Mouse (Mus musculus) embryonic fibroblast, embryonic 13.5 days (primary cell): ENCODE results near the gene Acbd3.
A peak's percentile ranks its signal among the peaks of the same experiment; 100 is the strongest.

Experiments used
- CTCF ChIP-seq: IDR thresholded peaks from 2 replicates; pipeline ENCODE4 v1.5.1; 2011; ENCODE audit warnings: mild to moderate bottlenecking, control low read depth, low read length, moderate library complexity, borderline replicate concordance; ENCODE audit not compliant: insufficient read depth
- POLR2A ChIP-seq: IDR thresholded peaks from 2 replicates; pipeline ENCODE4 v1.6.1; 2011; ENCODE audit warnings: low read depth, mild to moderate bottlenecking, control low read depth, low read length, moderate library complexity

DNA sequence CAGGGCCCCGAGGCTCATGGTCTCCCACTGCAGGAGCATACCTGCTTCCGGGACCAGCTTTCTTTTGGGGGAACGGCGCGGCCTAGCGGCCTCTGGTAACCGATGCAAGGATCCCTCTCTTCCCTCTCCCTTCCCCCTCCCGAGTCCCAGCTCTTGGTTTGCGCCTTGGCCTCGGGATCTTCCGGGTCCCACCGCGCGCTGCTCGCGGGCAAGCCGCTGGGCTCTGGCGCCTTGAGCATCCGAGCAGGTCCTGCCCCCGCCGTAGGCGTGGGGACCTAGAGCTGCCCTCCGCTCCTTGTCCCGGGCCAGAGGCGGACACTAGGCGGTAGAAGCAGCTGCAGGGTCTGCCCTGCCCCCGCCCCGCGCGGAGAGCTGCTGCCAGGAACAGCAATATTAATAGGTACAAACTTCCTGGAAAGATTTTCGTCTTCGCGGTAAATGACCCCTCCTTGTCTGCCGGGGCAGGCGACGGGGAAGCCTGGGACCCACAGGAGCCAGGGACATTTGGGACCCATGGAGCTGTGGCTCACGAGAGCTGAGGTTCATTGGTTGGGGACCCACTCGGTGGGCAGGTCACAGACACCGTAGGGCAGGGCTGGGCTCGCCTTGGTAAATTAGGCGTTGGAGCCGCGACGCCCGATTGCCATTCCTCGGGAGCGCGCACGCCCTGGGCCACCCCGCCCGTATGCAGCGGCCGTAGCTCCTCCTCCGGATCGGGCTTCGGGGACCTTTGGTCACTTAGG, 52.0 kb downstream of the Acbd3 start:
- TF ChIP-seq CTCF (no peak), POLR2A (peak; percentile 82)
